Mouse (Mus musculus): ENCODE measurements around the gene Tm4sf1.

The Tm4sf1 gene

DNA sequence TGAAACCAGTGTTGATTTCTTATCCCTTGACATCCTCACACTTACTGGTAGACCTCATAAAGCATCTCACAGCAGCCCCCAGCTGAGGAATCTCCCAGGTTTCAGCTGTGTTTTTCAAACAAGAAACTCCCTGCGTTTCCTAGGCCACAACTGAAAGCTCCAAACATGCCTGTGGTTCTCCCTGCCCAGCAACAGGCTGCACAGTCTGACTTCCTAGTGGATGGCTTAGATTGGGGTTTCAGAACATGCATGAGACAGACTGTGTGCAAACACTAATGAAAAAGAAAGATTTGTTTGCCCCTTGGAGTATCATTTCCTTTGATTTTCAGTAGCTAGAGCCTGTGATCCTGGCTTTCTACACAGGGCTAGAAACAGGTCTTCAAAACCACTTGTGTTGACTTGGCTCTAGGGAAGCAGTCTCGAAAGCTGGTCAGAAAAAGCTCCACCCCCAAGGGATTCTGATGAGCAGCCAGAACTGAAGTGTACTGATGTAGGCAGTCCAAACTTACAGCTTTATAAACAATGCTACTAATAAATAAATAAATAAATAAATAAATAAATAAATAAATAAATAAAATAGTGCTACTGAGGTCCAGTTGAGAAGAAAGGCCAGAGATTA, at the start of gene Tm4sf1:
Gene Tm4sf1, minus strand, starts transcription at position 68 of the 619 bp plus-strand sequence.
- in situ Hi-C loops (cut with MboI; ENCODE audit: low sequenced_read_pairs), result no loop called here

DNA sequence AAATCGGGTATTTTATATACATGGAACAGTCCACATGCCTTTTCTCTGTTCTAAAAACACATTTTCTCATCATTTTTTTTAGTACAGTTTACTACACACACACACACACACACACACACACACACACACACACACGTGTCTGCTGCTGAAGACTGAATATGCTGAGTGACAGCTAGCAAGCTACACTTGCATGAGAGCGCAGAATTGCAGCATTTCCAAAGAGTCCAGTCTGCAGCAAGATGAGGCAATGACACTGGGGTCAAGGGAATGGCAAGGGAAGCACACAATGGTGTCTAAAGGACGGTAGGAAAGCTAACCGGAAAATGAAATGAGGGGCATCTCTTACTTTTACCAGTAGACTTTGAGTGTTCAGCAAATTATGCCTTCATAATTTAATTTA, 43.0 kb upstream of the Tm4sf1 start:
- in situ Hi-C loops (cut with MboI; ENCODE audit: low sequenced_read_pairs), result no loop called here

DNA sequence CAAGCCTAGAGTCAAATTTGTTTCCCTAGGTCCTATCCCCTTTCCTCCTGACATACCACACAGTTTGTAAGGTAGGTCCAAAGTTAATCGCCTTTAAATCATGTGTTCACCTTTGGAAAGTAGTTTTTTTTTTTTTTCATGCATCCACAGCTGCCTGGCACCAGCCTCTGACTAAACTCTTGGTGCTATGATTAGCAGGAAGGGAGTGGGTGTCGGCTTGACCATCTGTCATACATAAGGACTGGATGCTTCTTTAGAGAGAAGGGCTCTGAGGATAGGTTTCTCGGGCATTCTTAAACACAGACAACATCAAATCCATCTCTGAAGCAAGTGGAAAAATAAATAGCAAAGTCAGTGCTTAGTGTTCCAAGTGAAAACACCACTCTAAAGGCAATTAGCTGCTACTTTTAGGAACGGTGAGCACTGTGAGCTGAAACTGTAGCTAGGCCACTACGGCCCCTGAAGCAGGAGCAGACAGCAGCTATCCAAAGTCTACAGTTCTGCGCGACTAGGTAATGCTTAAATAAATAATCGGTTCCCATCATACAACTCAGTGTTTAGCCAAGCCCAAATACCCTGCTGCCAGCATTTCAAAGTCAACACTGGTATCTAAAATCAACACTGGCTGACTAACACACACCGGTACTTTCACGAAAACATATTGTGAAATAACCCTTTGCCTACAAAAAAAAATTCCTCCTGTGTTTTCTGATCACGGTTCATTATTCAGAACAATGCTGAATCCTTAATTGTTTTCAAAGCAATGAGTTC, 42.2 kb upstream of the Tm4sf1 start:
- in situ Hi-C loops (cut with MboI; ENCODE audit: low sequenced_read_pairs), result no loop called here

DNA sequence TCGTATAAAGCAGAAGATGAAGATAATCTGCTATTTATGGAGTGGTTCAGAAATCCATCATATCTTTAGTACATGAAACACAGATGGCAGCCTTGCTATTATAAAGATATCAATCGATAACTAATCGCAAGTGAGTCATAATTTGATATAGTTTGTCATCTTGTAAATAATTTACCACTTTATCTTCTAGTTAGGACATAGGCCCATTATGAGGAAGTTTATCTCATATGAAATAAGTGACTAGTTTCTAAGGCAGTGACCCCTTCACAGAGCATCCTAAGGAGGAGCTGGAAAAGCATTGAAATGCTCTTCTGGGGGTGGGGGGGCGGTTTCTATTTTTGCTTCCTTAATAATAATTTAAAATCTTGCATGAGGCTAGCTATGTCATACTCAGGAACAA, 41.2 kb upstream of the Tm4sf1 start:
- in situ Hi-C loops (cut with MboI; ENCODE audit: low sequenced_read_pairs), result no loop called here

DNA sequence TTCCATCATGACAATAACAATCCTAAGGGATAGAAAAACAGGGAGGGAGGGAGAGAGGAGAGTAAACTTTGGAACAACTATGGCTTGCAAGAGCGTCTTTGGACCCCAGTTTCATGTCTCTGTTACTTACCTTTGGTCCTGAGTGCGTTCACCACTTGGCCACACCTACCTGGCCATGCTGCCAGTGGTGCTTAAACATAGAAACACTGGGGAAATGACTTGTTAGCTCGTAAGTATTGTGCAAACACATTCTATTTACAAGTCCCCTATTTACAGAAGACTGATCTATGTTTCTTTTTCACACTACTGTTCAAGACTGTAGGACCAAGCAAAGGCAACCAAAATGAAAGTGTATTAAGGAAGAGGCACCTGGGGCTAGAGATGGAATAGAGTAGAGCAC, 39.5 kb upstream of the Tm4sf1 start:
- in situ Hi-C loops (cut with MboI; ENCODE audit: low sequenced_read_pairs), result no loop called here

DNA sequence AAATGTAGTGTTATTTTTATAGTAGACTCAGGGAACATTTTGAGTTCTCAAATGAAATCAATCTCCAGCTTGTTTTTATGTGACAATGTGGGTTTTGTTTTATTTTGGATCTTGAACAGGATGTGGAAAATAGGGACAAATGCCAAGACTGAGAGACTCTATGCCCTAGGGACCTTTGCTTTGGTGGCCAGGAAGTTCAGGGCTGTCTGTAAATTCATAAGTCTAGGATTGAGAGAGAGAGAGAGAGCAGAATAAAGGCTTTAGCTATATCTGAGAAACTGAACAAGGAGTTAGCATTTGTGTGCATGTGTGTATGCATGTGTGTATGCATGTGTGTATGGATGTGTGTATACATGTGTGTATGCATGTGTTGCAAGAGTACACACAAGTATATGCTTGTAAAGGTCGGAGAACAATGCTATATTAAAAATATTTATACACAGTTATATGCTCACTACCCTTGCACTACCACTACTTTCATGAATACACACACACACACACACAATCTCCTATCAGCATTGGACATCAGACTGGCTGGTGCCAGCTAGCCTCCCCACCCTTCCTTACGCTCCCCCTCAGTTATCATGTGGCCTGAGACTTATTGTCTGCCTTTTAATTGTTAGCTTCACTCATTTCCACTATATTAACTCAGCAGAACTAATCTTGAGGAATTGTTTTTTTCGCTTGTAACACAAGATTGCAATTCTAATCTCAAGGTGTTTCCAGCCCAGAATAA, 33.5 kb upstream of the Tm4sf1 start:
- in situ Hi-C loops (cut with MboI; ENCODE audit: low sequenced_read_pairs), result no loop called here

DNA sequence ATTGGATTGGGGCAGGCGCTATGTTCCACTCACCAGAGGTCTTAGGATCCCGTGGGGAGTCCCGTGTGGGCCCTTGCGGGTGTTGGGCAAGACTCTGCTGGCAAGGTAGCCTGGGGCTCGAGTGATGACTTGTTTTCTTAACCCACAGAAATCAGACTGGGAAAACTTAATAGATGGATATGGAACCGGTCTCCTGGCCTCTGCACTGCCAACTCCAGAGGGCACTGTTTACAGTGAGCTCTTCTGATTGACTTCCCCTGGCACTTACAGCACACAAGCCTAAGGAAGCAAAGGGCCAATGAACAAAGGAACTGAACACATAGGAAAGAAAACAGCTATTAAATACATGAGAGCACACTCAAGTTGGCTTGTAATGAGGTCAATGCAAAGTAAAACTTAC, 26.2 kb upstream of the Tm4sf1 start:
- in situ Hi-C loops (cut with MboI; ENCODE audit: low sequenced_read_pairs), result no loop called here

DNA sequence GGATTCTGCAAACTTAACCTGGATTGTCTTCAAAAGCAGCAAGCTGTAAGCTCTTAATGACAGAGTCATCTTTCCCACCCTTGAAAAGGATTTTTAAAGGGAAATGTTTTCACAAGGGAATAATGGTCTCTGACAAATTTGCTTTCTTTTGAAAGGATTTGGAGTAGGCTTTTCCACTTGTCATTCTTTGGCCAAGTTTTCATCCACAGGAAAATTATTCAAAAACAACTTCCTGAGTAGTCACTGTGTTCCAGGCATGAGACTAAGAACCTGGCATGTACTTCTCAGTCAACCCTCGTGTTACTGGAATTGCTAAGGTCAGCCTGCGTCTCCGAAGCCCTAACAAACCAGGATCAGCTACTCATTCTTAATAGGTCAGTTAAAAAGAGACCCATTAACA, 5.3 kb upstream of the Tm4sf1 start:
- in situ Hi-C loops (cut with MboI; ENCODE audit: low sequenced_read_pairs), result no loop called here

DNA sequence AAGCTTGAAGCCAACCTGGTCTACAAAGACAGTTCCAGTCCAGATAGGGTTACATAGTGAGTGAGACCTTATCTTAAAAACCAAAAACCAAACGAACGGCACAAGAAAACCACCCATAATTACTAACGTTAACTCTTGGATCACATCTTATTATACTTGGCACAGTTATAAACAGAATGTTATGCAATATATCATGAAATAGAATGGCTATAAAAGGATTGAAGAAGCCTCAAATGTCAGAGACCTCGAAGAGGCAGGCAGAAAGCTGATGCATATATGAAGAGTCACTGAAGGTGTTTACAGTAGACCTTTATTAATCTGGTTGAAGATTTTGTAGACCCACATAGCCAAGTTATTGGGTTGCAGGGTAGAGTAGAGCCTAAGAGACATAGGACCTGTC, 3.8 kb upstream of the Tm4sf1 start:
- in situ Hi-C loops (cut with MboI; ENCODE audit: low sequenced_read_pairs), result no loop called here

DNA sequence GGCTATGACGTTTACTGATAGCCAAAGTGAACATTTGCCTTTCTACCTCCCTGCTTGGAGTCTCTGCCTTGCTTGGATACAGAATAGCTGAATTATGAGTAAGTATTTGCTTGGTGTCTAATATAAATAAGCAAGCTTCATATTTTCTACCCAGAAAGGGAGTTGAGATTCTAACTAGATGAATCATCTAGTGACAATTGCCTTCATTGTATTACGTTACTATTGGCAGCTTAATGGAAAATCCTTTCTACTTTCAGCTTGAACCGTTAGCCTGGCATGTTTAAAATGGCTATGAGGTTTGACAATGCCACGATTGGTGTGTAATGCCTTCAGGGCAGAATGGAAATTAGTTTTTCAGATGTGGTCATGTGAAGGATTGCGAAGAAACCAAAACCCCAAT, 2.7 kb upstream of the Tm4sf1 start:
- in situ Hi-C loops (cut with MboI; ENCODE audit: low sequenced_read_pairs), result no loop called here

DNA sequence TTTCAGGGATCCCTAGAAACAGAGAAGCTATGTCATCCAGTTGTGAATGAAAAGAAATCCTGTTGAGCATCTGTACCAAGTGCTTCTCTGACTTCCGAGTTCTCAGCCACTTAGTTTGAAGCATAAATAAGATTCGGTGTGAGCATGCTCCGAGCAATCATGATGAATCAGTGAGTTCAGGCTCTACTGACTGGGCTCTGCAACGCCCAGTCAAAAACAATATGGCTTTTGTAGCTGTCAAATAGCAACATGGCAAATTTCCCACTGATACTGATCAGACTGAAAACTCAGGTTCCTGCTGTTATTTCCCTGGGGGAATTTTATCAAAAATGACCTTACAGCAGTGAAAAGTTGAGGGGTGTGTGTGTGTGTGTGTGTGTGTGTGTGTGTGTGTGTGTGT, 2.3 kb upstream of the Tm4sf1 start:
- in situ Hi-C loops (cut with MboI; ENCODE audit: low sequenced_read_pairs), result no loop called here

DNA sequence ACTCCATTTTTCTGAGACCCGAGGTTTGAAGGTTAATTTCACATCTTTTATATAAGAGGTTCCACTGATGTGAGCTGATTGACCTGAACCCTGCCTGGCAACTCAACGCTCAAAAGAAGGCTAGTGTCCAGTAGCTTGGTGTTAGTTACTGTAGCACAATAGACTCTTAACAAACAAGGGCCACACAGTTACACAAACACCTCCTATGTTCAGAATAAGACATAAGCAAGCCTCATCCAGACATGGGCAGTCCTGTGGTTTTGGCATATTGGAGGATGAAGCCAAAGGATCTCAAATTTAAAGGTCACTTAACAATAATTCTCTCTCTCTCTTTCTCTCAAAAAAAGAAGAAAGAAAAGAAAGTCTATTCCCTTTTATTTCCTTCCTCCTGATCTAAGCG, 1.7 kb upstream of the Tm4sf1 start:
- in situ Hi-C loops (cut with MboI; ENCODE audit: low sequenced_read_pairs), result no loop called here

DNA sequence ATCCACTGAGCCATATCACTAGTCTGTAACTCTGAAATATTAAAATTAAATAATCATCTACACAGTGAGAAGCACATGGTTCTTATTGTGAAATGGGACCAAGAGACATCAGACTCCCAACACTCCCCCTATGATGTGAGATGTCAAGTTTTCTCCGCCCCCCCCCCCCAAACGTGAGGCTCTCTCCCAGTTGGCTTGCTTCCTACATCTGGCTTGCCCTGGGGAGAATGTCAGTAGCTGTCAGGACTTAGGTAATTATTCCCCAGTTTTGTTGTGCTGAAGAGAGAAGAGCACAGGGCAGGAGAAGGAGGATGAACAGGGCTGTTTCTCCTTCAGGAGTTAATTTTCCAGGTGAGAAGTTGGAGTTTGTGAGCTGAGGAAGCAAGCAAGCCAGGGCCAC, 1.1 kb upstream of the Tm4sf1 start:
- in situ Hi-C loops (cut with MboI; ENCODE audit: low sequenced_read_pairs), result no loop called here

DNA sequence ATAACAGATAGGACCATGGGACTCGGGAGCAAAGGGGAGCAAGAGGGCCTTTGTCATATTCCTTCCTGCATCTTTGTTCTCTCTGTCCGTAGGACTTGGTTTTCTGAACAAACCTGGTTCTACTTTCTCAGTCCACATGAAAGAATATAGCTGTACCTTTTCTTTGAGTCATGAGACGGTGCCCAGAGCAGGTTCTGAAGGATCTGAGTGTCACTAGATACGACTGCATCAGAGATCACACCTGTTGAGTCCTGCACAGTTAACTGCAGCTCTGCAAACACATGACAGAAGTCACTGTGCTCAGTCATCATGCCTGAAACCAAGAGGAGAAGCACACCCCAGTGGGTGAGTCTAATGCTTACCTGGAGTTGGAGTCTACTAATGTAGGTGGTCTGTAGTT, 422 bp downstream of the Tm4sf1 start:
- in situ Hi-C loops (cut with MboI; ENCODE audit: low sequenced_read_pairs), result no loop called here

DNA sequence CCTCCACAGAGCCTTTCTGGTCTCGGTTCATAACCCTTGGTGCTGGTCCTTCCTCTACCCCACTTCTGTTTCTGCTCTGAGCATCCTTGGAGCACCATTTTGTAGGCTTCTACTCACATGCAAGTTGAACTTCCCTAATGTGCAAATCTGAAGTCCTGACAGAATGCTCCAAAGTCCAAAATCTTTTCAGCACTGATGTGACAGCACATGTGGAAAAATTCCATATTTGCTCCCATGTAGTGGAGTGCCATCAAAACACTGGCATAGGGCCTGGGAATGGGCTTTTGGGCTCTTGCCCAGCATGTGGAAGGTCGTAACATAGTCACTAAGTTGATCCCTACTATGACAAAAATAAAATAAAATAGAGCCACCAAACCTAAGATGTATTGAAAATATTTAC, 3.8 kb downstream of the Tm4sf1 start:
- in situ Hi-C loops (cut with MboI; ENCODE audit: low sequenced_read_pairs), result loop anchor here (25.0 kb wide), 1 partner anchor 314 kb away; no protein-coding TSS in a partner anchor

DNA sequence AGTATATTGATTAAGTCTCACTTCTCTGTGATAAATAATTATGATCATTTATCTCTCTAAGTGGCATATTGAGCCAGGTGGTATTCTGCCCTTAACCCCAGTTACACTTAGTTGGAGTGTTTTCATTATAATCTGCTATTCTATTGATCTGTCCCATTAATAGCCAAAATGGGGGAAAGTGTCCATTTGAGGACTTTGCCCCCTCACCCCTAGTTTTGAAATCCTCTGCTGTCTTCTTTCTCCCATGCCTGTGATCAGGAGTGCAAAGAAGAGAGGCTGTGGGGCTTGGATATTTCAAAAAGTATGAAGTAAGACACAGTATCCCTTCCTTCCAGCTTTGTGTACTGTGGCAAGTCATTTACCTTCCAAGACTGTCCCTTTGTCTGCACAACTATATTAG, 5.2 kb downstream of the Tm4sf1 start:
- in situ Hi-C loops (cut with MboI; ENCODE audit: low sequenced_read_pairs), result loop anchor here (25.0 kb wide), 1 partner anchor 316 kb away; no protein-coding TSS in a partner anchor

DNA sequence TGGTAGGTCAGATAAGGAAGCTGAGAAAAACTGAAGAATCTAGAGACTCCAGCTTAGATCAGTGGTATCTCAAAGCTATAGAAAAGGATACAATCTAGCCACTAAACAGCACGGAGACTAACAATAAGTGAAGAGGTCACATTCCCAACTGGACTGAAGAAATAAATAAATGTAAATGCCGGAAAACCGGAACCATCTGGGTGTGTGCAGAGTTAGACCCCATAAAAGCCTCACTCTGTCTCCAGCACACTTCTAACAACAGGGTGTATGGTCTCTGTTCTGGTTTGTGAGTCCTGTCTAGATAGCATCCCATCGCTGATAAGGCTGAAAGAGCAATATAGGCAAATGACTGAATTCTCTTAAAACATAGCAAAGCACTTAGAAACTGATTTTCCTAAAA, 6.2 kb downstream of the Tm4sf1 start:
- in situ Hi-C loops (cut with MboI; ENCODE audit: low sequenced_read_pairs), result loop anchor here (25.0 kb wide), 1 partner anchor 317 kb away; no protein-coding TSS in a partner anchor

DNA sequence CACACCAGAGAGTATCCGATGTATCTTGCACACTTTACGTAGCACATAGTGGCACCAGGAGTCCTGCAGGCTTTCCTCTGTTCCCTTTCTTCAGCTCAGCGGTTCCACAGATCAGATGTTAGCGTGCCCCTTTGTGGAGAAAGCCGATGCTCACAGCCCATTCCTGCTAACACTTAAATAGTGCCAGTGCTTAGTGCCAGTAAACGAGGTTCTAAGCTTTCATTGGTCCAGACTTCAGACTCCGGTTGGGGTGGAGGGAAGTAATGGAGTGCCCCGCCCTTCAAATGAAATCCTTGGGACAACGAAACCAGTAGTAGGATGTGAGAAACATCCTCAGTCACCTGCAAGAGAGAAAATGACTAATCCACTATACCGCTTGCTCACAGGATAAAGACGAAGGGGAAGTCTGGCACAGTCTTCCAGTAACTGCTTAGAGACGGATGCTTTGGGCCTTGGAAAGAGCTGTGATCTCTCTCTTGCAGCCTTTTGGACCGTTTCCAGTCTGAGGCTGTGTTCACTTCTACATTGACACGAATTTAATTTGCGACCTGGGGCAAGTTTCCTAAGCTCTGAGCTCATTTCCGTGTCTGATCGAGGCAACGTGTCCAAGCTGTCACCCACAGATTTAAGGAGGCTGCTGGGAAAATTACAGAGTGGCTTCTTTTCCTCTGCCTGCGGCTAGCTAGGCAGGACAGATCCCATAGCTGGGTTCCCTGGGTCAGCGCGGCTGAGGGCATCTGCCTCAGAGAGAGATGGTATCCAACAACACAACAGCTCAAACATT, 6.9 kb downstream of the Tm4sf1 start:
- in situ Hi-C loops (cut with MboI; ENCODE audit: low sequenced_read_pairs), result loop anchor here (25.0 kb wide), 1 partner anchor 317 kb away; no protein-coding TSS in a partner anchor

DNA sequence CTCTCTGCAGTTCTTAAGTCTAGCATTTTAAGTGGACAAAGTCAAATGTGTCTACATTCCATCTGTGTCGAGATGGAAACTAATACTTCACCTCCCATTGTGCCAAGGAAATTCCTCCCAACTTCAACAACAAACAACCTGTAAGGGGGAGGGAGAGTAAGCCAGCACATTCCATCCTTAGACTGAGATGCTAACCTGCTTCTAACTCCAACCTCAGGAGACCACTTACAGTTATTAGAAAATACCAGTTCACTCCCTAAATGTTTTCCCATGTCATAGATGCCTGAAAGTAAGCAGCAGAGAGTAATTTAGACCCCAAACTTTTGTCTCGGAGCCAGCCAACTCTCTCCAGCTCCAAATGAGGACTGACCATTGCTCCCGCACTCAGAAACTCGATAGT, 7.9 kb downstream of the Tm4sf1 start:
- in situ Hi-C loops (cut with MboI; ENCODE audit: low sequenced_read_pairs), result loop anchor here (25.0 kb wide), 1 partner anchor 318 kb away; no protein-coding TSS in a partner anchor

DNA sequence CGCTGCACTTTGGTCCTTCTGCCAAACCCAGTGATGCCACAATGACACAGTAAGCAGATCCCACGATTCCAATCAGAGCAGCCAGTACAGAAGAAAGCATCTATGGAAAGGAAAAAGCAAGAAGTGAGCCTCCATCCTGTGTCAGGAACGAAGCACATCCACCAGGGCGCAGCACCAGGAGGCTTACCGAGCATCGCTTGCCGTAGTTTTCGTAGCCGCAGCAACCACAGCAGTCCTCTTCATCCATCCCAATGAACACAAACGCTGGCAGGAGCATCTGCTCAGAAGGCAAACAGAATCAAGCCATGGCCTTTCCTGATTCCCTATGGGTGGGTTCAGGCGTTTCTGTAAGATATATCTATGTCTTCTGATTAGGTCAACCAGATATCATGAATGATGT, 9.0 kb downstream of the Tm4sf1 start:
- in situ Hi-C loops (cut with MboI; ENCODE audit: low sequenced_read_pairs), result loop anchor here (25.0 kb wide), 1 partner anchor 319 kb away; no protein-coding TSS in a partner anchor
